ENCODE assay signal across 10 mouse cellular contexts in the genomic region with DNA sequence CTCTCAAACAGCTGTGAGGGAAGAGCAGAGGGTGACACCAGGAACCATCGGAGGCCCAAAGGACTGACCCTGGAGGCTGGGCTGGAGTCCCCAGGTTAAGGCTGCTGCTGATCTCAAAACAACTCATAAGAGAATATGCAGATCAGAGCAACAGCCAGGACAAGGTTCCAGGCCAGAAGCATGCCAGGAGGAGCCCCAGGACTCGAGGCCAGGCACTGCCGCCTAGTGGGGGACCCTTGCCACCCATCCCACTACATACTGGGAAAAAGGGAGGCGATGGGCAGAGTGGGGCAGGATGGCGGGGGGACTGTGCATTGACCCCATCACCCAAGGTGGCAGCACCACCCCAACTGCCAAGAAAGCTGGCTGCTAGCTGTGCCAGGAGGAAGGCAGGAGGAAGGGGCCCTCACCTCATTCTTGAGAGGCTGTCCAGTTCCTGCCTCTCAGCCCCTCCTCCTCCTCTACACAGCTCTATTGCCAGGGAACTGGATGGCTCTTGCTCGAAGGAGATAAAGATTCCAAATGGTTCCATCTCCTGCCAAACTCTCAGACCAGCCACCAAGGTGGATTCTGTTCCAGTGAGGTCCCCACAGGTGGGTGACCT.
DNase-seq lines count a peak whose midpoint lies in the region; ATAC-seq and TF ChIP-seq lines count a peak whose summit lies in the region.
"Had no signal": no experiment of that assay in that cellular context is flagged by ENCODE, and none has a peak within 500 bp of the region (broad histone marks: within the 10 kb centered on the region; RNA-seq: fewer than 3 reads in every experiment).

No protein-coding gene starts in this region.

- TF ChIP-seq CTCF in liver, embryonic 14.5 days (IDR thresholded peaks at IDR 0.05; ENCODE audit: low read depth), result peak; percentile 43

- 44% methylated on average over 6 of the region's 6 CpGs for WGBS in heart, embryonic 14.5 days
- WGBS in liver, embryonic 14.5 days (ENCODE audit: insufficient replicate concordance), result 45% methylated on average over 6 of the region's 6 CpGs
- WGBS in limb, embryonic 11.5 days, result 55% methylated on average over 6 of the region's 6 CpGs

- H3K9ac ChIP-seq in heart, embryonic 14.5 days (ENCODE audit: low read length), result no peak overlapping the region
- H3K9ac ChIP-seq in liver, embryonic 14.5 days (replicated peaks), result no peak overlapping the region
- no peak overlapping the region for H3K9ac ChIP-seq in limb, embryonic 11.5 days (ENCODE audit: low read length)
- H3K9ac ChIP-seq: heart, embryonic 15.5 days had no signal

- no peaks in the 10 kb centered on the region; a peak in 1 of 4 replicates for H3K4me1 ChIP-seq in heart, embryonic 14.5 days (ENCODE audit: control insufficient read depth in 2 of 2, insufficient read depth in 2 of 2, low read length in 2 of 2)
- H3K4me1 ChIP-seq in liver, embryonic 14.5 days (replicated peaks; ENCODE audit: control insufficient read depth in 2 of 2, insufficient read depth in 2 of 2, low read length in 1 of 2), result no peaks in the 10 kb centered on the region
- peaks cover 3% of the 10 kb centered on the region; the same call in 1 of the 2 replicates for H3K4me1 ChIP-seq in limb, embryonic 11.5 days (ENCODE audit: control insufficient read depth, insufficient read depth, low read length)

- DNase-seq in heart, adult 11 months, result no peak
- no peak for DNase-seq in liver, embryonic 14.5 days (ENCODE audit: low read depth in 3 of 3, low spot score in 3 of 3)
- no peak for DNase-seq in liver
- DNase-seq in adipocyte (ENCODE audit: low spot score), result peak; percentile 19
- DNase-seq in limb, embryonic 11.5 days (ENCODE audit: low spot score), result no peak
- DNase-seq in right cerebral cortex, adult 2 months (ENCODE audit: low spot score in 2 of 2), result no peak
- DNase-seq: right cerebral cortex, adult 18-20 months had no signal

- H3K27ac ChIP-seq in heart, embryonic 14.5 days (replicated peaks in 1 of 2; ENCODE audit: control insufficient read depth in 1 of 2, insufficient read depth in 1 of 2, low read depth in 2 of 2, low read length in 2 of 2), result no peak overlapping the region
- no peak overlapping the region for H3K27ac ChIP-seq in liver, embryonic 14.5 days
- H3K27ac ChIP-seq in limb, embryonic 11.5 days (replicated peaks; ENCODE audit: low read depth, low read length), result no peak overlapping the region
- H3K27ac ChIP-seq: heart, embryonic 15.5 days had no signal

- no peak for TF ChIP-seq EP300 in liver, embryonic 14.5 days (IDR thresholded peaks at IDR 0.05; ENCODE audit: low read depth)

- no peak overlapping the region for H3K4me3 ChIP-seq in heart, embryonic 14.5 days (ENCODE audit: control insufficient read depth in 1 of 2, insufficient read depth in 1 of 2, low read depth in 1 of 2, low read length in 2 of 2)
- H3K4me3 ChIP-seq in liver, embryonic 14.5 days (ENCODE audit: insufficient read depth in 1 of 2, low read depth in 2 of 2, low read length in 2 of 2), result no peak overlapping the region
- H3K4me3 ChIP-seq in limb, embryonic 11.5 days (ENCODE audit: low read depth, low read length), result no peak overlapping the region
- H3K4me3 ChIP-seq: heart, embryonic 15.5 days had no signal

- peak; percentile 29; the same call in 1 of the 2 replicates for ATAC-seq in heart, embryonic 14.5 days (ENCODE audit: insufficient number of reproducible peaks, insufficient read depth, low FRiP score, low read depth)
- ATAC-seq in liver, embryonic 14.5 days (ENCODE audit: insufficient read depth), result no peak
- ATAC-seq in limb, embryonic 11.5 days (ENCODE audit: insufficient number of reproducible peaks, low FRiP score, low TSS enrichment, low read depth), result 0 out of 2 replicates have a peak, but pooled peaks have one; percentile 26

- no peaks in the 10 kb centered on the region for H3K27me3 ChIP-seq in heart, embryonic 14.5 days (ENCODE audit: control insufficient read depth, insufficient read depth, low read length)
- no peaks in the 10 kb centered on the region for H3K27me3 ChIP-seq in liver, embryonic 14.5 days (ENCODE audit: control insufficient read depth, insufficient read depth, low read length)
- H3K27me3 ChIP-seq in limb, embryonic 11.5 days (ENCODE audit: control insufficient read depth, insufficient read depth, low read length), result no peaks in the 10 kb centered on the region
- H3K27me3 ChIP-seq: heart, embryonic 15.5 days had no signal

- H3K9me3 ChIP-seq in heart, embryonic 14.5 days (ENCODE audit: control insufficient read depth, low read length), result no peaks in the 10 kb centered on the region
- H3K9me3 ChIP-seq in liver, embryonic 14.5 days (ENCODE audit: control insufficient read depth, low read length), result no peaks in the 10 kb centered on the region
- no peaks in the 10 kb centered on the region for H3K9me3 ChIP-seq in limb, embryonic 11.5 days (ENCODE audit: control insufficient read depth, low read length)
- H3K9me3 ChIP-seq: G1E; heart, embryonic 15.5 days had no signal

- H3K36me3 ChIP-seq in heart, embryonic 14.5 days (ENCODE audit: control insufficient read depth, insufficient read depth, low read length), result no peaks in the 10 kb centered on the region
- no peaks in the 10 kb centered on the region for H3K36me3 ChIP-seq in liver, embryonic 14.5 days (replicated peaks; ENCODE audit: control insufficient read depth, insufficient read depth, low read depth)
- no peaks in the 10 kb centered on the region for H3K36me3 ChIP-seq in limb, embryonic 11.5 days (ENCODE audit: control insufficient read depth, insufficient read depth, low read length)
- H3K36me3 ChIP-seq: G1E; heart, embryonic 15.5 days had no signal

- H3K4me2 ChIP-seq in heart, embryonic 14.5 days (ENCODE audit: low read length), result no peak overlapping the region
- no peak overlapping the region for H3K4me2 ChIP-seq in liver, embryonic 14.5 days (ENCODE audit: low read depth)
- H3K4me2 ChIP-seq in limb, embryonic 11.5 days (ENCODE audit: low read depth, severe bottlenecking), result no peak overlapping the region
- H3K4me2 ChIP-seq: heart, embryonic 15.5 days had no signal
